Mouse (Mus musculus) skeletal muscle tissue, adult 2 months (tissue): ENCODE data around the gene Crebrf.

Source experiments
- DNase-seq: peaks from one replicate; pipeline ENCODE4 v3.0.0-alpha.2; 2012; ENCODE audit warnings: low read depth, low spot score

Gene Crebrf

GRCm38 (mm10) chr17:26817776-26818175, 102.3 kb downstream of the Crebrf start:
- DNase-seq, result no peak

DNA sequence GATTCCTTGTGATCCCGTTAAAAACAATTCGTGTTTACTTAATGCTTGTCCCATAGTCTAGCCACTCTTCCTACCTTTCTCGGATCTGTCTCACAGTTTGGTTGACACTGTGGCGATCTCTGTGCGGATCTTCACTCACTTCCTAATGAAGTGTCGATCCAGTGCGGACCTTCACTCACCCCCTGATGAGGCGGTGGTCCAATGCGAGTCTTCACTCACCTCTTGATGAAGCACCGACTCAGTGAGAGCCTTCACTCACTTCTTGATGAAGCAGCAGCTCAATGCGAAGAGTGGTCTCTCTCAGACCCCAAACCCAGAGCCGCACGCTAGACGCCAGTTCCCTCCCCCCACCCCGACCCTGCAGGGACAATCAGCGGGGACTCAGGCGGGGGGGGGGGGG, 110.7 kb downstream of the Crebrf start:
- no peak for DNase-seq
